Mouse (Mus musculus) liver, embryonic 16.5 days (tissue): ENCODE results near the gene Rpl34. TPM values are rescaled to one million over a fixed set of nuclear protein-coding genes. Genes with fewer than 3 reads are reported as not detected.
A peak's percentile ranks its signal among the peaks of the same experiment; 100 is the strongest.

ENCODE experiments used
- ATAC-seq: fragments of 200-750 bp; cut with Nextera tagmentation; 2 replicates; pipeline ENCODE4 v1.8.0; 2017; ENCODE audit warnings: low read depth, mild to moderate bottlenecking, moderate number of reproducible peaks, moderate library complexity
- H3K27ac ChIP-seq: fragments of 300-500 bp; sonication (generic); 2 replicates; pipeline ENCODE4 v1.5.1; 2014; ENCODE audit warnings: mild to moderate bottlenecking, low read length
- H3K27me3 ChIP-seq: fragments of 300-500 bp; sonication (generic); 2 replicates; pipeline ENCODE4 v1.6.1; 2014; ENCODE audit warnings: low read depth, low read length, mixed read lengths; ENCODE audit not compliant: control insufficient read depth, insufficient read depth
- H3K36me3 ChIP-seq: fragments of 300-500 bp; sonication (generic); 2 replicates; pipeline ENCODE4 v1.6.1; 2014; ENCODE audit warnings: mild to moderate bottlenecking; ENCODE audit not compliant: control insufficient read depth, insufficient read depth
- H3K4me1 ChIP-seq: fragments of 300-500 bp; sonication (generic); 2 replicates; pipeline ENCODE4 v1.6.1; 2014; ENCODE audit warnings: low read depth, low read length, mixed read lengths; ENCODE audit not compliant: control insufficient read depth
- H3K4me2 ChIP-seq: fragments of 300-500 bp; sonication (generic); 2 replicates; pipeline ENCODE4 v1.6.1; 2014; ENCODE audit warnings: low read depth, low read length, mixed read lengths
- H3K4me3 ChIP-seq: fragments of 300-500 bp; sonication (generic); 2 replicates; pipeline ENCODE4 v1.5.1; 2014; ENCODE audit warnings: low read depth, mild to moderate bottlenecking, low read length
- H3K9ac ChIP-seq: fragments of 300-500 bp; sonication (generic); 2 replicates; pipeline ENCODE4 v1.6.1; 2014; ENCODE audit warnings: low read depth, low read length
- H3K9me3 ChIP-seq: fragments of 300-500 bp; sonication (generic); replicated peaks from 2 replicates; pipeline ENCODE4 v1.6.1; 2016; ENCODE audit warnings: low read length; ENCODE audit not compliant: control insufficient read depth
- WGBS: fragments of 180-500 bp; shearing (Covaris S2); extraction: QIAGEN DNeasy Blood & Tissue Kit; methylation state at CpG from one replicate; pipeline ENCODE4 v1.1.7; 2014; ENCODE audit not compliant: insufficient replicate concordance; 5-methylcytosine and 5-hydroxymethylcytosine counted together
- polyA plus RNA-seq: library from polyadenylated mRNA; unstranded; fragments of >200 nt; fragmentation: Nextera tagmentation; extraction: Ambion mirVana; gene quantifications from 2 replicates; pipeline ENCODE4 v1.2.1, GENCODE M21; 2015

Rpl34 gene
- polyA plus RNA-seq, 1 experiment from 2014 or later = 445 TPM

DNA sequence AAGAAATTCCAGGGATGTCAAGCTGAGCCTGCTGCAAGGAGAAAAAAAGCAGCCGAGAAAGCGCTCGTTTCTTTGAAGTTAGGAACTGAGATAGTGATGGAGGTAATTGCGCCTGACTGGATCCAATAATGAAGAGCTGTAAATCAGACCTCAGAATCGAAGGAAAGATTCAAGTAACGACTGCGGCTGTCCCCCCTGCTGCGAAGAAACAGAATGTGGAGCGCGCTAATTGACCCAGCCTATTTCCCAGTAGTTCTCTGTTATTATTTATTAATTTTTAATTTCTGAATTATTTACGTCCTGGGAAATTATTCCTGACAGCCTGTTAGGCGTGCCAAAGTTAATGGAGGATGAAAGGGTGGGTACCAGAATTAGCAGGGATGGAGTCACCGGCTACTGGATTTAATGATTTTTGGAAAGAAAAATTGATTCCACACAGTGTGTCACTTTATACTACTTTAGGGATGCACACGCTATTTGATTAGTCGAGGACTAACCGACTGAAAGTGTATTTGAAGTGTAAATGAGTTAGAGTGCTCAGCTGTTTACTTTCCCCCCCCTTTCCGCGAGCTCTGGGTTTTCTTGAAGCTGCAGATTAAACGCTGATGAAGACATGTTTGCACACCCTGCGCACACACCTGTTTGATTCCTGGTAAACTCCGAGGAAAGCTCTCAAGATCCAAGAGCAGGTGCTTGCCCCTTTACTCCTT, 7.6 kb upstream of the Rpl34 start:
- H3K27ac ChIP-seq = no peak overlapping the region
- 56% methylated on average over 21 of the region's 21 CpGs for WGBS
- no peak for ATAC-seq
- no peaks in the 10 kb centered on the region for H3K9me3 ChIP-seq
- H3K27me3 ChIP-seq = no peaks in the 10 kb centered on the region
- H3K4me2 ChIP-seq = no peak overlapping the region
- H3K36me3 ChIP-seq = no peaks in the 10 kb centered on the region
- H3K9ac ChIP-seq = no peak overlapping the region
- no peaks in the 10 kb centered on the region for H3K4me1 ChIP-seq
- H3K4me3 ChIP-seq = no peak overlapping the region

GRCm38 (mm10) chr3:130736758-130737157, 6.6 kb upstream of the Rpl34 start:
- ATAC-seq = no peak
- Histone ChIP-seq H3K36me3 (no peaks in the 10 kb centered on the region), H3K4me2 (no peak overlapping the region), H3K4me3 (no peak overlapping the region), H3K9ac (no peak overlapping the region), H3K27ac (no peak overlapping the region), H3K9me3 (no peaks in the 10 kb centered on the region), H3K4me1 (no peaks in the 10 kb centered on the region), H3K27me3 (no peaks in the 10 kb centered on the region)
- 34% methylated on average over 4 of the region's 4 CpGs for WGBS

- Histone ChIP-seq H3K4me2 (peak overlapping the region; percentile 75), H3K9ac (peak overlapping the region; percentile 95), H3K27me3 (no peaks in the 10 kb centered on the region), H3K9me3 (no peaks in the 10 kb centered on the region), H3K4me3 (peak overlapping the region; percentile 99), H3K4me1 (peaks cover 16% of the 10 kb centered on the region), H3K27ac (peak overlapping the region; percentile 79), H3K36me3 (peaks cover 35% of the 10 kb centered on the region)
- under 1% methylated on average over 58 of the region's 58 CpGs for WGBS
- peak; percentile 53 for ATAC-seq
These were observed 568 bp downstream of the Rpl34 start for GRCm38 (mm10) chr3:130729472-130730188.

DNA sequence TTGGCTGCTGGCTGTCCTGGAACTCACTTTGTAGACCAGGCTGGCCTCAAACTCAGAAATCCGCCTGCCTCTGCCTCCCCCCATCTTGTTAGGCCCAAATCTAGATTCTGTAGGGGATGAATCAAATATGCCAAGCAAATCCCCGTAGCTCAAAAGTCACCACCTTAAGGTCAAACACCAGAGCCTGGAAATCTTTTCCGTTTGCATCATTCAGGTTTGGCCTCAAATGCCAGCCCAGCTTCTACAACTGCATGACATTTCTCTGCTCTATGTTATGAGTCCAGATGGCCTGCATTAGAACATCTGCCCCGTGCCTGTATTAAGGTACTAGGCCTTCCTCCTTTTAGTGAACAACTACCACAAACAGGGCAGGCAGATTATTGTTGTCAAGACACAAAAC, 2.5 kb downstream of the Rpl34 start:
- WGBS = 76% methylated on average over 4 of the region's 4 CpGs
- Histone ChIP-seq H3K4me1 (peaks cover 16% of the 10 kb centered on the region), H3K4me3 (no peak overlapping the region), H3K9me3 (no peaks in the 10 kb centered on the region), H3K9ac (no peak overlapping the region), H3K36me3 (peaks cover 37% of the 10 kb centered on the region), H3K27me3 (no peaks in the 10 kb centered on the region), H3K27ac (no peak overlapping the region), H3K4me2 (no peak overlapping the region)
- no peak for ATAC-seq

DNA sequence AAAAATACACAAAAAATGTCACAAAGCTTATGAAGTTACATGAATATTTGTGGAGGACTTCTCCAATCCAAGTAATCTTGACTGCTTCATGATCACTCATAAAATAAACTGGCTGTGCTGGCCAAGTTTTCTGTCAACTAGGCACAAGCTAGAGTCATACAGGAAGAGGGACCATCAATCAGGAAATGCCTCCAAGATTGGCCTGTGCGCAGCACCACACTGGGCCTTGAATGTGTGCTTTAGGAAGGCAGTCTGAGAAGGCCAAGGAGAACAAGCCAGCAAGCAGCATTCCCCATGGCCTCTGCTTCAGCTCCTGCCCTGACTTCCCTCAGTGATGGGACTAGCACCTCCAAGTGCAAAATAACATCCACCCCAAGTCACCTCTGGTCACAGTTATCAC, 3.2 kb downstream of the Rpl34 start:
- Histone ChIP-seq H3K4me2 (no peak overlapping the region), H3K4me1 (peaks cover 16% of the 10 kb centered on the region), H3K9me3 (no peaks in the 10 kb centered on the region), H3K27ac (no peak overlapping the region), H3K36me3 (peaks cover 37% of the 10 kb centered on the region), H3K4me3 (no peak overlapping the region), H3K27me3 (no peaks in the 10 kb centered on the region), H3K9ac (no peak overlapping the region)
- 60% methylated on average over 1 of the region's 1 CpGs for WGBS
- no peak for ATAC-seq

DNA sequence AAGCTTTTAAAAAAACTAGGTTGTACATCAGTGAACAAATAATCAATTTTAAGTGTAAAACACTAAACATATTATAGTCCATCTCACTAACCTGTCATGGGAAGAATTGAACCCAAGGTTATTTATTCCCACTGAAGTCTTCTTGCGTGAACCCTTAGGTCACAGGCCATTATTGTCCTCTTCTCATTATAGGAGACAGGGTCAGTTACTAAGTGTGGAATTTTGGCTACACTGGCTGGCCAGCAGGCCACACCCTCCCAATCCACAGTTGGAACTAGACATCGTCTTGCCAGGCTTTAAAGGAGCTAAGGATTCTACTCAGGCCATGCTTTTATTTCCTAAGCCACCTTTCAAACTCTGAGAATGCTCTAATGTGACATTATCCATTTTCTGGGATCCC, 4.5 kb downstream of the Rpl34 start:
- no peak for ATAC-seq
- Histone ChIP-seq H3K9ac (no peak overlapping the region), H3K9me3 (no peaks in the 10 kb centered on the region), H3K27me3 (no peaks in the 10 kb centered on the region), H3K27ac (no peak overlapping the region), H3K4me2 (no peak overlapping the region), H3K4me3 (no peak overlapping the region), H3K36me3 (peaks cover 37% of the 10 kb centered on the region), H3K4me1 (peaks cover 16% of the 10 kb centered on the region)
- WGBS = 66% methylated on average over 2 of the region's 2 CpGs

GRCm38 (mm10) chr3:130722733-130723478, 7.3 kb downstream of the Rpl34 start:
- Histone ChIP-seq H3K4me2 (no peak overlapping the region), H3K9ac (no peak overlapping the region), H3K4me3 (no peak overlapping the region), H3K27ac (no peak overlapping the region), H3K27me3 (no peaks in the 10 kb centered on the region), H3K4me1 (peaks cover 3% of the 10 kb centered on the region; the same call in 1 of the 2 replicates), H3K9me3 (no peaks in the 10 kb centered on the region), H3K36me3 (peaks cover 29% of the 10 kb centered on the region)
- ATAC-seq = no peak
- 76% methylated on average over 11 of the region's 11 CpGs for WGBS

DNA sequence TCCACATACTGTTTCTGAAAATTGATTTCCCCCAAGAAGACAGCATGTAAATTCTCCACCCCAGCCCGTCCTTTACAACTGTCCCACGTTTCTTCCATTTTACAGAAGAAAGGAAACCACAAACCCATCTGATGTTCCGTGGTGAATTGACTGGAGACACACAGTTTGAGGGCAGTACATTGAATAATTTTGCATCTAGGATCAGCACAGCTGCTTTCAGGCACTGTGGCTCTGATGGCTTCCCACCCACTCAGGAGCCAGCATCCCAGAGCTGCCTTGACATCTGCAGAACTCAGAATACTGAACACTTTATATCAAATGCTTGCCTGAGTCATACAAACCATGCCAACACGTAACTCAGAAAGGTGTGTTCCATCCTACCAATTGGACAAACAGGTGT, 10.0 kb downstream of the Rpl34 start:
- H3K4me1 ChIP-seq = no peaks in the 10 kb centered on the region
- no peak overlapping the region for H3K27ac ChIP-seq
- no peak overlapping the region for H3K4me2 ChIP-seq
- no peak overlapping the region for H3K9ac ChIP-seq
- no peak overlapping the region for H3K4me3 ChIP-seq
- WGBS = 29% methylated on average over 4 of the region's 4 CpGs
- no peak for ATAC-seq
- no peaks in the 10 kb centered on the region for H3K9me3 ChIP-seq
- no peaks in the 10 kb centered on the region for H3K27me3 ChIP-seq
- H3K36me3 ChIP-seq = peaks cover 2% of the 10 kb centered on the region

DNA sequence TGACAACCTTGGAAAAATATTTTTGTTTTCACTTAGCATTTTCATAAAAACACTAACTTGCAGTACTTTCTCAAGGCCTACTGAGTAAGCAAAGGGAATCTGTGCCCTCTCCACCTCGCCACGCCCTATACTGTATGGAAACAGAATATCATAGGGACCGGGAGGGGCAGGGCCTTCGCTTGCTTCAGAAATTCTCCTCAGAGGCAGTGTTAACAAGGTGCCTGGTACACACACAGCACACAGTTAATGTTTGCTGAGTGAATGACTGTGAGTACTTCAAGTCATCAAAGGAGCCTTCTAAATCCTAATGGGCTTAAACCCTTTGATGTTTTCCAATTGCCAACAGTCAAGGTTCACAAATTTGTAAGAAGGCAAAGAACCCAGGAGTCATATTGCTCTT, 11.3 kb downstream of the Rpl34 start:
- no peak overlapping the region for H3K4me2 ChIP-seq
- H3K9ac ChIP-seq = no peak overlapping the region
- 64% methylated on average over 4 of the region's 4 CpGs for WGBS
- H3K36me3 ChIP-seq = no peaks in the 10 kb centered on the region
- H3K9me3 ChIP-seq = no peaks in the 10 kb centered on the region
- H3K27me3 ChIP-seq = no peaks in the 10 kb centered on the region
- H3K4me1 ChIP-seq = peaks cover 4% of the 10 kb centered on the region
- no peak overlapping the region for H3K4me3 ChIP-seq
- no peak overlapping the region for H3K27ac ChIP-seq
- ATAC-seq = no peak
